Mouse (Mus musculus): Measurements from ENCODE around the gene Vmn2r85.
"Not testable (repeated sequence)": the region's sequence is repeated elsewhere in the genome, so short reads cannot be mapped to it uniquely, and the experiment has no call there.

The Vmn2r85 gene

GRCm38 (mm10) chr10:130429603-130430002, at the start of gene Vmn2r85:
Vmn2r85 (minus strand) TSS chr10:130429703.
- DNase-seq: not testable (repeated sequence)

- no peak for DNase-seq
These were observed 40.8 kb upstream of the Vmn2r85 start for GRCm38 (mm10) chr10:130470311-130470760.

- not testable (repeated sequence) for DNase-seq
These were observed 26.4 kb upstream of the Vmn2r85 start, which contains the start of gene Vmn2r86 for GRCm38 (mm10) chr10:130455950-130456349. Vmn2r86 (minus strand) TSS chr10:130456050.

- no peak for DNase-seq
These were observed 15.3 kb upstream of the Vmn2r85 start for GRCm38 (mm10) chr10:130444776-130445175.

- not testable (repeated sequence) for DNase-seq
These were observed 4.8 kb upstream of the Vmn2r85 start for GRCm38 (mm10) chr10:130434185-130434898.

GRCm38 (mm10) chr10:130422368-130422767, 7.1 kb downstream of the Vmn2r85 start:
- DNase-seq: not testable (repeated sequence)

- DNase-seq: no peak
These were observed 9.1 kb downstream of the Vmn2r85 start for GRCm38 (mm10) chr10:130420401-130420800.

GRCm38 (mm10) chr10:130419954-130420353, 9.5 kb downstream of the Vmn2r85 start:
- not testable (repeated sequence) for DNase-seq

- not testable (repeated sequence) for DNase-seq
These were observed 13.2 kb downstream of the Vmn2r85 start for GRCm38 (mm10) chr10:130416352-130416751.

GRCm38 (mm10) chr10:130412167-130412698, 17.3 kb downstream of the Vmn2r85 start:
- not testable (repeated sequence) for DNase-seq

GRCm38 (mm10) chr10:130394232-130394631, 35.3 kb downstream of the Vmn2r85 start, which contains the start of gene Vmn2r84:
Vmn2r84 (minus strand) TSS chr10:130394332.
- no peak for DNase-seq

GRCm38 (mm10) chr10:130375145-130375544, 54.4 kb downstream of the Vmn2r85 start:
- no peak for DNase-seq

GRCm38 (mm10) chr10:130372491-130373173, 56.9 kb downstream of the Vmn2r85 start:
- DNase-seq: no peak

- no peak for DNase-seq
These were observed 57.9 kb downstream of the Vmn2r85 start for GRCm38 (mm10) chr10:130371644-130372043.

GRCm38 (mm10) chr10:130370005-130370682, 59.4 kb downstream of the Vmn2r85 start:
- no peak for DNase-seq

- no peak for DNase-seq
These were observed 61.1 kb downstream of the Vmn2r85 start for GRCm38 (mm10) chr10:130368384-130368783.

GRCm38 (mm10) chr10:130364766-130365165, 64.7 kb downstream of the Vmn2r85 start:
- no peak for DNase-seq

Data from cerebellum, adult 9-10 months (tissue).